Mouse (Mus musculus) liver, embryonic 15.5 days (tissue): ENCODE data around the gene Mlycd. TPM values are rescaled to one million over a fixed set of nuclear protein-coding genes. Genes with fewer than 3 reads are reported as not detected.

Source experiments
- ATAC-seq: fragments of 200-750 bp; cut with Nextera tagmentation; 2 replicates; pipeline ENCODE4 v1.8.0; 2017; ENCODE audit warnings: moderate number of reproducible peaks, mild to moderate bottlenecking, moderate library complexity; ENCODE audit not compliant: insufficient read depth
- H3K27ac ChIP-seq: fragments of 300-500 bp; sonication (generic); replicated peaks from 2 replicates; pipeline ENCODE4 v1.5.1; 2015; ENCODE audit warnings: mild to moderate bottlenecking, inconsistent platforms
- H3K27me3 ChIP-seq: fragments of 300-500 bp; sonication (generic); 2 replicates; pipeline ENCODE4 v1.6.1; 2015; ENCODE audit warnings: mild to moderate bottlenecking, inconsistent platforms
- H3K36me3 ChIP-seq: fragments of 300-500 bp; sonication (generic); replicated peaks from 2 replicates; pipeline ENCODE4 v1.6.1; 2015; ENCODE audit warnings: moderate library complexity, mild to moderate bottlenecking, inconsistent platforms
- H3K4me1 ChIP-seq: fragments of 300-500 bp; sonication (generic); replicated peaks from 2 replicates; pipeline ENCODE4 v1.6.1; 2015; ENCODE audit warnings: inconsistent platforms
- H3K4me2 ChIP-seq: fragments of 300-500 bp; sonication (generic); 2 replicates; pipeline ENCODE4 v1.6.1; 2015; ENCODE audit warnings: moderate library complexity, mild to moderate bottlenecking, inconsistent platforms
- H3K4me3 ChIP-seq: fragments of 300-500 bp; sonication (generic); replicated peaks from 2 replicates; pipeline ENCODE4 v1.5.1; 2015; ENCODE audit warnings: mild to moderate bottlenecking, inconsistent platforms
- H3K9ac ChIP-seq: fragments of 300-500 bp; sonication (generic); 2 replicates; pipeline ENCODE4 v1.6.1; 2015; ENCODE audit warnings: moderate library complexity, mild to moderate bottlenecking, inconsistent platforms
- H3K9me3 ChIP-seq: fragments of 300-500 bp; sonication (generic); replicated peaks from 2 replicates; pipeline ENCODE4 v1.6.1; 2016; ENCODE audit warnings: inconsistent platforms
- WGBS: fragments of 180-500 bp; shearing (Covaris S2); methylation state at CpG from one replicate; pipeline ENCODE4 v1.1.7; 2015; ENCODE audit warnings: mixed read lengths; ENCODE audit not compliant: insufficient replicate concordance; 5-methylcytosine and 5-hydroxymethylcytosine counted together
- polyA plus RNA-seq: library from polyadenylated mRNA; unstranded; fragments of >200 nt; fragmentation: Nextera tagmentation; extraction: Ambion mirVana; gene quantifications from 2 replicates; pipeline ENCODE4 v1.2.1, GENCODE M21; 2015

Mlycd gene
- polyA plus RNA-seq, 1 experiment from 2014 or later, result 11.5 TPM

GRCm38 (mm10) chr8:119403912-119404311, 9.2 kb downstream of the Mlycd start:
- WGBS, result 58% methylated on average over 10 of the region's 10 CpGs
- Histone ChIP-seq H3K27ac (no peak overlapping the region), H3K27me3 (no peaks in the 10 kb centered on the region), H3K36me3 (peaks cover 23% of the 10 kb centered on the region), H3K4me2 (no peak overlapping the region), H3K9me3 (no peaks in the 10 kb centered on the region), H3K4me1 (peaks cover 11% of the 10 kb centered on the region), H3K9ac (no peak overlapping the region), H3K4me3 (no peak overlapping the region)
- ATAC-seq, result no peak

DNA sequence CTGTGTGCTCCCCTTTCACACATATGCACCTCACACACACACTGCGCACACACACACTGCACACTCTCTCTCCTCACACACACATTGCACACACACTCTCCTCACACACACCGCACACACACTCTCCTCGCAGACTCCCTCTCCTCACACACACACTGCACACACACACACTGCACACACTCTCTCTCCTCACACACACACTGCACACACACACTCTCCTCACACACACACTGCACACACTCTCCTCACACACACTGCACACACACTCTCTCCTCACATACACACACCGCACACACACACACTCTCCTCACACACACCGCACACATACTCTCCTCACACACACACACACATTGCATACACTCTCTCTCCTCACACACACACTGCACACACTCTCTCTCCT, 10.0 kb downstream of the Mlycd start:
- Histone ChIP-seq H3K4me3 (no peak overlapping the region), H3K36me3 (peaks cover 29% of the 10 kb centered on the region), H3K4me1 (peaks cover 6% of the 10 kb centered on the region), H3K27ac (no peak overlapping the region), H3K4me2 (no peak overlapping the region), H3K27me3 (no peaks in the 10 kb centered on the region), H3K9me3 (no peaks in the 10 kb centered on the region), H3K9ac (no peak overlapping the region)
- ATAC-seq, result no peak
- whole genome bisulfite sequencing, result 87% methylated on average over 5 of the region's 5 CpGs

DNA sequence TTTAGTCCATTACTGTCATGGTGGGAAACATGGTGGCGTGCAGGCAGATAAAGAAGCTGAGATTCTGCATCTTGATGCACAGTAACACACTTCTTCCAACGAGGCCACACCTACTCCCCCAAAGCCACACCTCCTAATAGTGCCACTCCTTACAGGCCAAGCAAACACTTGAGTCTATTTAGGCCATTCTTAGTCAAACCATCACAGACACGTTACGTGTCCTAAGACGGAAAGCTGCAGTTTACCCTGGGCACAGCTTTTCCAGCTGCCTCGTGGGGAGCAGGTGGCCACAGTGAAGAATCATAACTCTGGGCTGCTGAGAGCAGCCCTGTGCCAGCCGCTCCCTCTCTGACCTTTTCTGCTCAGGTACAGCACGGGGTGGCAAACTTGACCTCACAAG, 13.6 kb downstream of the Mlycd start:
- peaks cover 5% of the 10 kb centered on the region; the same call in 1 of the 2 replicates for H3K4me1 ChIP-seq
- no peak overlapping the region for H3K4me2 ChIP-seq
- no peaks in the 10 kb centered on the region for H3K27me3 ChIP-seq
- no peak overlapping the region for H3K27ac ChIP-seq
- H3K36me3 ChIP-seq, result peaks cover 34% of the 10 kb centered on the region
- no peak overlapping the region for H3K9ac ChIP-seq
- no peaks in the 10 kb centered on the region for H3K9me3 ChIP-seq
- WGBS, result 75% methylated on average over 8 of the region's 8 CpGs
- H3K4me3 ChIP-seq, result no peak overlapping the region
- ATAC-seq, result no peak

GRCm38 (mm10) chr8:119412037-119412734, 17.5 kb downstream of the Mlycd start:
- Histone ChIP-seq H3K9me3 (no peaks in the 10 kb centered on the region), H3K4me3 (no peak overlapping the region), H3K4me2 (no peak overlapping the region), H3K27ac (no peak overlapping the region), H3K36me3 (peaks cover 28% of the 10 kb centered on the region), H3K9ac (no peak overlapping the region), H3K4me1 (peaks cover 5% of the 10 kb centered on the region; the same call in 1 of the 2 replicates), H3K27me3 (no peaks in the 10 kb centered on the region)
- 40% methylated on average over 10 of the region's 10 CpGs for WGBS
- no peak for ATAC-seq

GRCm38 (mm10) chr8:119412735-119413498, 18.2 kb downstream of the Mlycd start:
- H3K27me3 ChIP-seq, result no peaks in the 10 kb centered on the region
- H3K9me3 ChIP-seq, result no peaks in the 10 kb centered on the region
- H3K4me2 ChIP-seq, result peak overlapping the region; percentile 52
- H3K27ac ChIP-seq, result no peak overlapping the region
- H3K4me1 ChIP-seq, result peaks cover 5% of the 10 kb centered on the region; the same call in 1 of the 2 replicates
- ATAC-seq, result peak; percentile 25; the same call in 1 of the 2 replicates
- H3K4me3 ChIP-seq, result 0 out of 2 replicates have a peak overlapping the region, but pooled peaks have one; percentile 7
- H3K9ac ChIP-seq, result no peak overlapping the region; the same call in 1 of the 2 replicates
- H3K36me3 ChIP-seq, result peaks cover 22% of the 10 kb centered on the region
- WGBS, result 10% methylated on average over 18 of the region's 18 CpGs

DNA sequence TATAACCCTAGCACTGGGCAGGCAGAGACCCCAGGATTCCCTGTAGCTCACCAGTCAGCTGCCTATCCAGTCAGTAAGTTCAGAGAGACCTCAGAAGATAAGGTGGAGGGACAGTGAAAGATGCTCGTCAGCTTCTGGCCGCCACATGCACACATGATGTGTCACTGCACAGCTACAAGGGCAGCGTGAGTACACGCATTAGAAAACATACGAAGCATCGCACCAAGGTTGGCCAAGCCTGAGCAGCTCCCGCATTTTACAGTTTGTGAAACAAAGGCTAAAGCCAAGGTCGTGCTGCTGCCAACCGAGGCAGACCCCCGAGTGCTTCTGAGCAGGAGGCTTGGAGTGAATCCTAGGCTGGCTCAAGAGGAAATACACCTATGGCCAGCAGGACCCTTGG, 18.9 kb downstream of the Mlycd start:
- 65% methylated on average over 10 of the region's 10 CpGs for WGBS

GRCm38 (mm10) chr8:119420318-119420717, 25.6 kb downstream of the Mlycd start:
- WGBS, result 61% methylated on average over 7 of the region's 7 CpGs
- Histone ChIP-seq H3K4me2 (no peak overlapping the region), H3K4me3 (no peak overlapping the region), H3K9me3 (no peaks in the 10 kb centered on the region), H3K9ac (no peak overlapping the region), H3K36me3 (no peaks in the 10 kb centered on the region), H3K4me1 (peaks cover 49% of the 10 kb centered on the region), H3K27ac (no peak overlapping the region), H3K27me3 (no peaks in the 10 kb centered on the region)
- ATAC-seq, result no peak

More for the DNA sequence above, 18.9 kb downstream of the Mlycd start:
- no peak overlapping the region for H3K4me2 ChIP-seq
- H3K4me1 ChIP-seq, result peaks cover 5% of the 10 kb centered on the region; the same call in 1 of the 2 replicates
- no peak overlapping the region for H3K9ac ChIP-seq
- no peaks in the 10 kb centered on the region for H3K27me3 ChIP-seq
- H3K4me3 ChIP-seq, result no peak overlapping the region
- no peak overlapping the region for H3K27ac ChIP-seq
- H3K36me3 ChIP-seq, result peaks cover 15% of the 10 kb centered on the region
- no peaks in the 10 kb centered on the region for H3K9me3 ChIP-seq
- ATAC-seq, result no peak

DNA sequence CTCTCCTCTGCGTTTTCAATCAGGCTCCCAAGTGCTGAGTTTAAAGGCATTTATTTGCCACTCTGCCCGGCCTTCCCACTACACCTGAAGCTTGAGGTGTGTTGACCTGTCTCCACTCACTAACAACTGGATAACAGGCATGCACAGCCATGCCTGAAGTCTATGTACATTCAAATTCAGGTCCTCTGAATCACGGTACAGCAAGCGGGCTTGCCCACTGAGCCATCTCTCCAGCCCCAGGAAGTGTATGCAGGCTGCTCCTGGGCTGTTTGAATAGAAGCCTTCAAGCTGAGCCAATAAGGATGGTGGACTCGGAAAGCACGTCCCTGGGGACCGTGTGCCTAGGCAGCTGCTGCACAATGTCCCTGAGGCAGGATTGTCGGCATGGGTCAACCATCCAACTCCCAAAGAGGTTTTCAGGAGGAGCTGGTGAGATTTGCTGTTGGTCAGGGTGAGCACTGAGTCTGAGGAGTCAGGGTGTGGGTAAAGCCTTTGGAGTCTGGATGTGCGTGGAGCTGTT, 27.0 kb downstream of the Mlycd start:
- 41% methylated on average over 9 of the region's 9 CpGs for WGBS
- H3K4me3 ChIP-seq, result no peak overlapping the region
- no peak for ATAC-seq
- H3K27me3 ChIP-seq, result no peaks in the 10 kb centered on the region
- no peaks in the 10 kb centered on the region for H3K9me3 ChIP-seq
- H3K27ac ChIP-seq, result no peak overlapping the region
- peaks cover 60% of the 10 kb centered on the region for H3K4me1 ChIP-seq
- H3K36me3 ChIP-seq, result no peaks in the 10 kb centered on the region
- H3K9ac ChIP-seq, result no peak overlapping the region
- peak overlapping the region; percentile 39; the same call in 1 of the 2 replicates for H3K4me2 ChIP-seq

DNA sequence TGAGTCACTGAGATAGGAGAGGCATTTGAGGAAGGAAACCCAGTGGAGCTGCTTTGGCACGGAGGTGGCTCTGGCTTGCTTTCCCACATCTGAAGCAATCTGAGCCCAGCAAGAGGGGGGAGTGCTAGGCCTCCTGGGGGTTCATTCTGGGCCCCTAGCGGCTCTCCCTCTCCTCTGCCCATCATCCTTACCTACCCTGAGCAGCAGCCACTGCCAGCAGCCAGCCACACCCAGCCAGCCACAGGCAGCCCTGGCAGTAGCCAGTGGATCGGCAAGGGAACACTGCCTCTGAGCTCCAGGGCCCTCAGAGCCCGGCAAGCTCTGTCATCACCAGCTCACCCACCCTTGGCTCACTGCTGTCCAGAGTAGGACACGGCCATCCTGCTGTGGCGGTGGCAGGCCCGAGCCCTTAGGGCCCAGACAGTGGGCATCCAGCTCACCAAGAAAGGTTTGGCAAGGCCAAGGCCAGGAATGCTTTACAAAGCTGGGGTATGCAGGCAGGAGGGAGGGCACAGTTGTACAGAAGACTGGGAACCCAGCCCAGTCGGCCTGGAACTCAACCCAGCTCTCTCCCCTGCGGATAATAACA, 27.5 kb downstream of the Mlycd start:
- H3K4me1 ChIP-seq, result peaks cover 60% of the 10 kb centered on the region
- H3K9me3 ChIP-seq, result no peaks in the 10 kb centered on the region
- peak overlapping the region; percentile 39 for H3K4me2 ChIP-seq
- no peaks in the 10 kb centered on the region for H3K27me3 ChIP-seq
- no peak for ATAC-seq
- no peak overlapping the region for H3K27ac ChIP-seq
- H3K9ac ChIP-seq, result no peak overlapping the region
- no peaks in the 10 kb centered on the region for H3K36me3 ChIP-seq
- peak overlapping the region; percentile 14 for H3K4me3 ChIP-seq
- WGBS, result 37% methylated on average over 9 of the region's 9 CpGs

GRCm38 (mm10) chr8:119423631-119424141, 29.0 kb downstream of the Mlycd start:
- Histone ChIP-seq H3K9ac (no peak overlapping the region), H3K4me2 (peak overlapping the region; percentile 39), H3K27me3 (no peaks in the 10 kb centered on the region), H3K9me3 (no peaks in the 10 kb centered on the region), H3K27ac (peak overlapping the region; percentile 69), H3K4me1 (peaks cover 73% of the 10 kb centered on the region), H3K4me3 (peak overlapping the region; percentile 22), H3K36me3 (no peaks in the 10 kb centered on the region)
- 18% methylated on average over 9 of the region's 9 CpGs for WGBS
- peak; percentile 27 for ATAC-seq
